Mouse (Mus musculus) spleen, adult 2 months (tissue): ENCODE measurements around the gene Etl4.

ENCODE experiments used
- CTCF ChIP-seq: fragments of 200-500 bp; IDR thresholded peaks from 2 replicates; pipeline ENCODE4 v1.5.1; 2011; ENCODE audit warnings: mild to moderate bottlenecking, inconsistent platforms; ENCODE audit not compliant: insufficient read depth, insufficient read length, insufficient replicate concordance; ENCODE audit errors: extremely low read depth
- POLR2A ChIP-seq: fragments of 200-500 bp; IDR thresholded peaks from 2 replicates; pipeline ENCODE4 v1.6.1; 2011; ENCODE audit warnings: low read depth, low read length, inconsistent platforms

DNA sequence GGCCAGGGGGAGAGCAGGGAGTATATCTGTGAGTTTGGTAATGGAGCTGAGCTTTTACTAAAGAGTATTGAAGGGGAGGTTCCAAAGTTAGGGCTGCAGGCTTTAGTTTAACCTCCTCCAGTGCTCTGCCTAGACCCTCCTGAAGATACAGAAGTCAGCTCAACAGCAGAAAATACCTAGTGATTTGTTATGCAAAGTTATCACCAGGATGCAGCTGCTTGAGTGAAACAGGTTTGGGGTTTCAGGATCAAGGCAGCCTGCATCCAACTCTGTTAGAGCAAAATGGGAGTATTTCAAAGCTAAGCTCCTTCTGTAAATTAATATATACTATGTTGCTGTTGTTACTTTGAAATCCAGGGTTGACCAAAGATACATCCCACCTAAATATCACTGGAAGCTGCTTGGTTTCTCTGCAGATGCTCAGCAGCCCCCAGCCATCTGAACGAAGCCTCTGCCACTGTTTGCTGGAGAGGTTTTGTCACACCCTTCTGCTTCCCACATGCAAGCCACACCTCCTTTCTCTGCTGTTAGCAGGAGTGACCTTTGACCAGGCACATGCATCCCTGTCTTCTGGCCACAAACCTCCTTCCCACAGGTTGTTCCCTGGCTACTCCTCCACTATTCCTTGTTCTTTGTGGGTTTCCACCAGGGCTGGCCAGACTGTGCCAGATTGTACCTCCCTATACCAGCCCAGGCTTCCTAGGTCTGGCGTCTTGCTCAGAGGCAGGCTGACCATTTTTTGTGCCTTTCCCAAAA is 814.6 kb downstream of the Etl4 start:
- no peak for TF ChIP-seq CTCF
- no peak for TF ChIP-seq POLR2A
